Mouse (Mus musculus): Measurements from ENCODE around the gene 6430548M08Rik. TPM values are rescaled to one million over a fixed set of nuclear protein-coding genes. Genes with fewer than 3 reads are reported as not detected.
A peak's percentile ranks its signal among the peaks of the same experiment; 100 is the strongest.

6430548M08Rik gene
- total RNA-seq, 2 experiments from 2014 or later: 77.7 to 152 TPM

DNA sequence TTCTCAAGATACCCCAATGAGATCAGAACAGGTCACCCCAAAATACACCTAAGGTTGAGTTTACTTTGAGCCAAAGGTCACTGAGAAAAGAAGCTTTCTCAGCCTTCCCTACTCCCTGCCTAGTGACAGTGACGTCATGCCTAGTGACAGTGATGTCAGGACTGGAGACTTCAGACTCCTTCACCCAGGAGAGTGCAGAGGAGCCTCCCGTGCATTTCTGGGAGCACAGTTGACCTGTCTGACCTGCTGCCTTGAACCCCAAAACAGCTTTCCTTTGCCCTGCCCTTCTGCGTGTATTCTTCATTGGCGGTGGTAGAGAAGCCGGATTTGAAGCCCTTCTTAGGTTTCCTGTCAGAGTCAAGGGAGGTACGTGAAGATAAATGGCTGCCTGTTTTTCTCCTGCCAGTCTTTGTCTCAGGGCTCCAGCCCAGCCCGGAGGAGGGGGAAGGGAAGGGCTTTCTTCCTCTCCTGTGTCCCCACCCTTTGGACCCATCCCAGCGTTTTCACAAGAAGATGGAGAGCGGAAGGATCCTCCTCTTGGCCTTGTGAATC, 9.2 kb upstream of the 6430548M08Rik start:
- DNase-seq: peak; percentile 89 to 92

DNA sequence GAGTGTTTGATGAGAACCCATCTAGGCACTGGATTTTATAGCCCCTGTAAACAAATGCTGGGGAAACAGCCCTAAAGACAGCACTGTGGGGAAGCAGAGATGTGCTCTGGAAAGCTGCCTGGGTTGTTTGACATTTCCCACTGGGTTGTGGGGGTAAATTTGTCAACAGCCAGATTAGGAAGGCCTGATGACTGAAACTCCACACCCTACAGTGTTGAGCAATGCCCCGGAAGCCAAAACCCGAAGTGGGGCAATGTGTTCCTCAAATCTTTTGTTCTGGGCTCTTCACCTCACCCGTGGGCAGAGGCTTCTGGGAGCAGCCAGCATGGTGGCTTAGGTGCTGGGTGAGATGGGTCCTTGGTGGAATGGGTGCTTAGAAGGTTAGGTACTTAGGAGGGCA, 4.8 kb upstream of the 6430548M08Rik start:
- DNase-seq: peak in 1 of 2 experiments; percentile 26

- peak; percentile 36 to 63 for DNase-seq
Observed at GRCm38 (mm10) chr8:120110966-120111365, 3.0 kb upstream of the 6430548M08Rik start.

GRCm38 (mm10) chr8:120111382-120111781, 2.6 kb upstream of the 6430548M08Rik start:
- no peak for DNase-seq

DNA sequence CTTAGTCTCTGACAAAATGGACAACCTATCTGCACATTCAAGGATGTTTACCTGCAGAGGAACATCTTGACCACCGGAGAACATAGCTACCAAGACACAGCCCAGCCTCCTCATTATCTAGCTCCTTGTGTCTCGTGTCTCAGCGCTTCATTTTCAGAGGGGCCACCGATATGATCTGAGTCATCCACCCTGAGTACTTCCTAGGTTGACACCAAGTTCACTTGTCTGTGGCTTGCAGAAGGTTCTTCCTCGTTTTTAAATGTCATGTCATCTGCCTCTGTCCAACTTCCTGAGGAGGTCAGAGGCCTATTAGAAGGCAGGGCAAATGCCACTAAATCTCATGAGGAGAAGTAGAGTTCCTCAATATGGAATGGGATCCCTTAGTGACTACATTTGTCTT, 1.4 kb upstream of the 6430548M08Rik start:
- no peak for DNase-seq

DNA sequence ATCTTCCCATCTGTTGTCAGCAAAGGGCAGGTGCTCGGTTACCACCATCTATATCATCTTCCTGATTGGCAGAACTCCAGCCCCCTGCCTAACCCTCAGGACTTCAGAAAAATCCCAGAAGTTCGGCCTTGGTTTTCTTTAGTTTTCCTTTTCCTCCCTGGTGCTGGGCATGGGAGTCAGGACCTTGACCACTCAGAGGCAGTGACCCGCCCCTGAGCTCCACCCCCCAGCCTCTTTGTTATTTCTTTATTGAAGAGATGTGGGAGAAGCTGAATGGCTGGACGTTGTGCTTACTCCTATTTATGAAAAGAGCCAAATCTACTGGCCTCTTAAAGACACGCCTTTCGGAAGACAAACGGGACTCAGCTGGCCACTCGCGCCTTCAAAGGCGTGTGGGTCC, 646 bp upstream of the 6430548M08Rik start:
- DNase-seq: peak; percentile 65 to 80

GRCm38 (mm10) chr8:120114315-120114841, 426 bp downstream of the 6430548M08Rik start:
- peak; percentile 71 to 72 for DNase-seq

GRCm38 (mm10) chr8:120116600-120116999, 2.6 kb downstream of the 6430548M08Rik start:
- no peak for DNase-seq

- peak; percentile 66 to 70 for DNase-seq
Observed at GRCm38 (mm10) chr8:120118162-120118561, 4.2 kb downstream of the 6430548M08Rik start.

DNA sequence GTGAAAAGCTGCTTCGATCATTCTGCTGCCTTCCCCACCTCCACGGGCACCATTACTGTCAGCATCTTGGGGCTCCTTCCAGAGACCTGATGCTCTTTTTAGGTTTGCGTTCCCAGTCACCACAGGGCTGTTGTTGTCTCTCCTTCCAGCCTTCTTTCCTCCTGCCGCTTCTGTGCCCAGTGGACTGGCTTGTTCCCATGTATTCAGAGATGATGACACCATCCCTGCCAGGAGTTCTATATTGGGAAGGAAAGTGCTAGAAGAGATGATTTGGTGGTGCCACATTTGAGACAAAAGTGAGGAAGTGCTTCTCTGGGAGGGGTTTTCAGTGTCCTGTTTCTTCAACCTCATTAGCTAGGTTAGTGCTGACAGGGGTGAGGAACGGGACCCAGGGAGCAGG, 4.9 kb downstream of the 6430548M08Rik start:
- no peak for DNase-seq

- DNase-seq: no peak
Observed at GRCm38 (mm10) chr8:120119429-120119828, 5.5 kb downstream of the 6430548M08Rik start.

DNA sequence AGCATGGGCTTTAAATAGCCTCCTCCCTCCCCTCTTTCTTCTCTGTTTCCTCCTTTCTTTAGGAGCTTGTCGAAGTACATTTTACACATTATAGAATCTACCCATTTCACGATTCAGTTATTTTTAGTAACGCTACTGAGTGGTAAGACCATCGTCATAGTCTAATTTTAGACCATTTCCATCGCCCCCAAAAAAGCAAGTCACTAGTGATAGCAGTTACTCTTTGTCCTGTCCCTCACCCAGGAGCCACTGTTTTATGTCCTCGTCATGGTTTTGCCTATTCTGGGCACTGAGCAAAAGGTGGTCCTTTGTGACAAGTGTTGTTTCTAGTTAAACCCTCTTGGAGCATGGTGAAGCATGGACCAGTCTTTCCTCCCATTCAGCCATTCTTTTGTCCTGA, 6.0 kb downstream of the 6430548M08Rik start:
- no peak for DNase-seq

GRCm38 (mm10) chr8:120120951-120121350, 7.0 kb downstream of the 6430548M08Rik start:
- DNase-seq: peak; percentile 75 to 78

- no peak for DNase-seq
Observed at GRCm38 (mm10) chr8:120124261-120124660, 10.3 kb downstream of the 6430548M08Rik start.

GRCm38 (mm10) chr8:120124836-120125389, 11.0 kb downstream of the 6430548M08Rik start:
- no peak for DNase-seq

GRCm38 (mm10) chr8:120126357-120127161, 12.6 kb downstream of the 6430548M08Rik start:
- DNase-seq: peak; percentile 45 to 58

GRCm38 (mm10) chr8:120129547-120129946, 15.6 kb downstream of the 6430548M08Rik start:
- peak in 1 of 2 experiments; percentile 52 for DNase-seq

DNA sequence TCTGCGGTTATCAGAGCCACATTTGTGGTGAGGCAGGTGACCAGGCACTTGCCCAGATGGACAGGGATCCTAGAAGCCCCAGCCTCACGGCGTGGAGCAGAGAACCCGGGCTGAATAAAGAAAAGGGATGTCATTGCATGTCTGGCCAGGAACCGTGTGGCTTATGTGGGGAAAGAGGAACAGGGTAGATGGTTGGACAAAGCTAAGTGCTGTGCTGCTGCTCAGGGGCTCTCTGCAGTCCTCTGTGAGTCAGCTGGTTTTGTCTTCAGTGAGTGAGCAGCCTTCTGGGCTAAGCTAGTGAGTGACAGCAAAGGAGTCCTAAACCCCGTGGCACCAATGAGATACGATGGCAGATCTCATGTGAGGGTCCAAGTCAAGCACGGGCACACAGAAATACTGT, 17.2 kb downstream of the 6430548M08Rik start:
- no peak for DNase-seq

- DNase-seq: peak; percentile 56 to 61
Observed at GRCm38 (mm10) chr8:120133169-120133568, 19.2 kb downstream of the 6430548M08Rik start.

- DNase-seq: no peak
Observed at GRCm38 (mm10) chr8:120135687-120136086, 21.7 kb downstream of the 6430548M08Rik start.

GRCm38 (mm10) chr8:120136618-120137017, 22.7 kb downstream of the 6430548M08Rik start:
- DNase-seq: no peak

GRCm38 (mm10) chr8:120138958-120139357, 25.0 kb downstream of the 6430548M08Rik start:
- DNase-seq: no peak

GRCm38 (mm10) chr8:120140769-120141168, 26.8 kb downstream of the 6430548M08Rik start:
- DNase-seq: no peak

Data from adrenal gland, postnatal 36 days (tissue).